Mouse (Mus musculus): ENCODE measurements around the gene Cnnm4.

DNA sequence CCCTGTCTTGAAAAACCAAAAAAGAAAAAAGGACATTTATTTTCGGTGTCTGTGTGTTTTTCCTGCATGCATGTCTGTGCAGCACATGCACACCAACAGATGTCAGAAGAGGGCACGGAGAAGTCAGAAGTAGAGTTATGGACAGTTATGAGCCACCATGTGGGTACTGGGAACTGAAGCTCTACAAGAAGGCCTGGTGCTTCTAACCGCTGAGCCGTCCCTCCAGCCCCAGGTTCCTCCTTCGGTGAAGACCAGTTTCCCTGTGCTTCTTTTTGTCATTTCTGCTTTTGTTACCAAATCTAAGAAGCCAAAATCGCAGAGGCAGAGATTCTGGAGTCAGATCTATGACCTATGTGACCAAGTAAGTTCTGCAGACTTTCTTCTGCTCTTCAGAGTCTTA, 34.9 kb upstream of the Cnnm4 start:
- TF ChIP-seq HCFC1 (IDR thresholded peaks at IDR 0.05; ENCODE audit: borderline replicate concordance, insufficient read depth, low read length) (no peak), MAFK (IDR thresholded peaks at IDR 0.05; ENCODE audit: insufficient read depth, low read depth, low read length) (no peak)

Measured in ES-E14 (cell line).